Mouse (Mus musculus) cerebellum, adult 2 months (tissue): Measurements from ENCODE around the gene Polh.

Experiments used
- CTCF ChIP-seq: fragments of 200-500 bp; IDR thresholded peaks from 2 replicates; pipeline ENCODE4 v1.5.1; 2011; ENCODE audit warnings: low read depth, mild to moderate bottlenecking, control low read depth, low read length, moderate library complexity, borderline replicate concordance; ENCODE audit not compliant: insufficient read depth
- POLR2A ChIP-seq: fragments of 200-500 bp; IDR thresholded peaks from 2 replicates; pipeline ENCODE4 v1.6.1; 2011; ENCODE audit warnings: low read length, control low read depth, borderline replicate concordance; ENCODE audit not compliant: insufficient read depth

GRCm38 (mm10) chr17:46162951-46163421 is 39.5 kb downstream of the Polh start:
- TF ChIP-seq CTCF (no peak), POLR2A (no peak)
